Mouse (Mus musculus): ENCODE results near the gene Ptrh1. TPM values are rescaled to one million over a fixed set of nuclear protein-coding genes. Genes with fewer than 3 reads are reported as not detected.

The Ptrh1 gene
- 3.3 and 5.8 TPM in 2 replicates for polyA plus RNA-seq (2014; fragmentation: Nextera tagmentation; extraction: Ambion mirVana)

GRCm38 (mm10) chr2:32775359-32776074, at the start of gene Ptrh1, which contains the start of gene Ttc16:
Ptrh1 (plus strand) TSS chr2:32775786.
Ttc16 (minus strand) TSS chr2:32775633.
- H3K4me3 ChIP-seq (ENCODE audit: low read length), result peak within 1 kb of the TSS; percentile 61
- no peaks in the 10 kb centered on the region for H3K27me3 ChIP-seq (ENCODE audit: control insufficient read depth, insufficient read depth, low read length)
- peaks cover 6% of the 10 kb centered on the region; the same call in 1 of the 2 replicates for H3K4me1 ChIP-seq (ENCODE audit: control insufficient read depth, insufficient read depth, low read length)
- WGBS, result under 1% methylated on average over 46 of the region's 46 CpGs
- H3K9ac ChIP-seq (ENCODE audit: low read depth, low read length), result peak within 1 kb of the TSS; percentile 50
- H3K36me3 ChIP-seq (ENCODE audit: control insufficient read depth, insufficient read depth, low read length), result no peaks in the 10 kb centered on the region
- ATAC-seq (ENCODE audit: low FRiP score, low TSS enrichment), result peak; percentile 96
- no peaks in the 10 kb centered on the region for H3K9me3 ChIP-seq (ENCODE audit: control insufficient read depth, low read length)
- H3K27ac ChIP-seq (ENCODE audit: low read depth, low read length), result no peak within 1 kb of the TSS
- peak within 1 kb of the TSS; percentile 88 for H3K4me2 ChIP-seq (replicated peaks; ENCODE audit: low read depth, low read length)

GRCm38 (mm10) chr2:32727435-32727834, 48.2 kb upstream of the Ptrh1 start:
- Histone ChIP-seq H3K27me3 (ENCODE audit: control insufficient read depth, insufficient read depth, low read length) (no peaks in the 10 kb centered on the region), H3K9me3 (ENCODE audit: control insufficient read depth, low read length) (no peaks in the 10 kb centered on the region), H3K27ac (ENCODE audit: low read depth, low read length) (no peak overlapping the region), H3K9ac (ENCODE audit: low read depth, low read length) (no peak overlapping the region), H3K4me3 (ENCODE audit: low read length) (peak overlapping the region; percentile 34; the same call in 1 of the 2 replicates), H3K4me1 (ENCODE audit: control insufficient read depth, insufficient read depth, low read length) (peaks cover 17% of the 10 kb centered on the region), H3K36me3 (ENCODE audit: control insufficient read depth, insufficient read depth, low read length) (no peaks in the 10 kb centered on the region), H3K4me2 (replicated peaks; ENCODE audit: low read depth, low read length) (peak overlapping the region; percentile 38)
- 0% methylated on average over 16 of the region's 16 CpGs for WGBS
- peak; percentile 97 for ATAC-seq (ENCODE audit: low FRiP score, low TSS enrichment)

- no peak overlapping the region for H3K27ac ChIP-seq (ENCODE audit: low read depth, low read length)
Observed at GRCm38 (mm10) chr2:32728463-32728862, 47.1 kb upstream of the Ptrh1 start.

GRCm38 (mm10) chr2:32729547-32729946, 46.0 kb upstream of the Ptrh1 start:
- Histone ChIP-seq H3K9me3 (ENCODE audit: control insufficient read depth, low read length) (no peaks in the 10 kb centered on the region), H3K27ac (ENCODE audit: low read depth, low read length) (peak overlapping the region; percentile 30; the same call in 1 of the 2 replicates), H3K27me3 (ENCODE audit: control insufficient read depth, insufficient read depth, low read length) (no peaks in the 10 kb centered on the region), H3K4me3 (ENCODE audit: low read length) (peak overlapping the region; percentile 13; the same call in 1 of the 2 replicates), H3K4me1 (ENCODE audit: control insufficient read depth, insufficient read depth, low read length) (peaks cover 20% of the 10 kb centered on the region), H3K36me3 (ENCODE audit: control insufficient read depth, insufficient read depth, low read length) (no peaks in the 10 kb centered on the region), H3K9ac (ENCODE audit: low read depth, low read length) (no peak overlapping the region), H3K4me2 (replicated peaks; ENCODE audit: low read depth, low read length) (peak overlapping the region; percentile 29)
- WGBS, result 21% methylated on average over 4 of the region's 4 CpGs
- no peak for ATAC-seq (ENCODE audit: low FRiP score, low TSS enrichment)

More at GRCm38 (mm10) chr2:32728463-32728862, 47.1 kb upstream of the Ptrh1 start:
- Histone ChIP-seq H3K4me1 (ENCODE audit: control insufficient read depth, insufficient read depth, low read length) (peaks cover 17% of the 10 kb centered on the region), H3K9ac (ENCODE audit: low read depth, low read length) (peak overlapping the region; percentile 9; the same call in 1 of the 2 replicates), H3K27me3 (ENCODE audit: control insufficient read depth, insufficient read depth, low read length) (no peaks in the 10 kb centered on the region), H3K9me3 (ENCODE audit: control insufficient read depth, low read length) (no peaks in the 10 kb centered on the region), H3K4me3 (ENCODE audit: low read length) (peak overlapping the region; percentile 34; the same call in 1 of the 2 replicates), H3K4me2 (replicated peaks; ENCODE audit: low read depth, low read length) (peak overlapping the region; percentile 38), H3K36me3 (ENCODE audit: control insufficient read depth, insufficient read depth, low read length) (no peaks in the 10 kb centered on the region)
- 46% methylated on average over 7 of the region's 7 CpGs for WGBS
- 0 out of 2 replicates have a peak, but pooled peaks have one; percentile 2 for ATAC-seq (ENCODE audit: low FRiP score, low TSS enrichment)

- Histone ChIP-seq H3K36me3 (ENCODE audit: control insufficient read depth, insufficient read depth, low read length) (no peaks in the 10 kb centered on the region), H3K4me3 (ENCODE audit: low read length) (no peak overlapping the region; the same call in 1 of the 2 replicates), H3K27ac (ENCODE audit: low read depth, low read length) (peak overlapping the region; percentile 71; the same call in 1 of the 2 replicates), H3K27me3 (ENCODE audit: control insufficient read depth, insufficient read depth, low read length) (no peaks in the 10 kb centered on the region), H3K9ac (ENCODE audit: low read depth, low read length) (no peak overlapping the region), H3K4me2 (replicated peaks; ENCODE audit: low read depth, low read length) (peak overlapping the region; percentile 29), H3K9me3 (ENCODE audit: control insufficient read depth, low read length) (no peaks in the 10 kb centered on the region), H3K4me1 (ENCODE audit: control insufficient read depth, insufficient read depth, low read length) (peaks cover 26% of the 10 kb centered on the region)
- no peak for ATAC-seq (ENCODE audit: low FRiP score, low TSS enrichment)
- 17% methylated on average over 11 of the region's 11 CpGs for WGBS
Observed at GRCm38 (mm10) chr2:32730854-32731253, 44.7 kb upstream of the Ptrh1 start.

- Histone ChIP-seq H3K27ac (ENCODE audit: low read depth, low read length) (peak overlapping the region; percentile 12), H3K4me1 (ENCODE audit: control insufficient read depth, insufficient read depth, low read length) (peaks cover 26% of the 10 kb centered on the region), H3K36me3 (ENCODE audit: control insufficient read depth, insufficient read depth, low read length) (no peaks in the 10 kb centered on the region), H3K9ac (ENCODE audit: low read depth, low read length) (no peak overlapping the region), H3K4me2 (replicated peaks; ENCODE audit: low read depth, low read length) (0 out of 2 replicates have a peak overlapping the region, but pooled peaks have one; percentile 8), H3K27me3 (ENCODE audit: control insufficient read depth, insufficient read depth, low read length) (no peaks in the 10 kb centered on the region), H3K4me3 (ENCODE audit: low read length) (no peak overlapping the region), H3K9me3 (ENCODE audit: control insufficient read depth, low read length) (no peaks in the 10 kb centered on the region)
- ATAC-seq (ENCODE audit: low FRiP score, low TSS enrichment), result no peak
- WGBS, result 63% methylated on average over 4 of the region's 4 CpGs
Observed at GRCm38 (mm10) chr2:32731911-32732310, 43.7 kb upstream of the Ptrh1 start.

GRCm38 (mm10) chr2:32732695-32733094, 42.9 kb upstream of the Ptrh1 start:
- Histone ChIP-seq H3K36me3 (ENCODE audit: control insufficient read depth, insufficient read depth, low read length) (0 out of 2 replicates have a peak, but pooled peaks cover 4% of the 10 kb centered on the region), H3K4me2 (replicated peaks; ENCODE audit: low read depth, low read length) (no peak overlapping the region), H3K9me3 (ENCODE audit: control insufficient read depth, low read length) (no peaks in the 10 kb centered on the region), H3K27me3 (ENCODE audit: control insufficient read depth, insufficient read depth, low read length) (no peaks in the 10 kb centered on the region), H3K27ac (ENCODE audit: low read depth, low read length) (no peak overlapping the region), H3K4me1 (ENCODE audit: control insufficient read depth, insufficient read depth, low read length) (peaks cover 26% of the 10 kb centered on the region), H3K4me3 (ENCODE audit: low read length) (no peak overlapping the region), H3K9ac (ENCODE audit: low read depth, low read length) (no peak overlapping the region)
- no peak for ATAC-seq (ENCODE audit: low FRiP score, low TSS enrichment)
- 83% methylated on average over 6 of the region's 6 CpGs for WGBS

- Histone ChIP-seq H3K4me2 (replicated peaks; ENCODE audit: low read depth, low read length) (no peak overlapping the region), H3K36me3 (ENCODE audit: control insufficient read depth, insufficient read depth, low read length) (peaks cover 5% of the 10 kb centered on the region; the same call in 1 of the 2 replicates), H3K9ac (ENCODE audit: low read depth, low read length) (no peak overlapping the region), H3K9me3 (ENCODE audit: control insufficient read depth, low read length) (no peaks in the 10 kb centered on the region), H3K27me3 (ENCODE audit: control insufficient read depth, insufficient read depth, low read length) (no peaks in the 10 kb centered on the region), H3K4me1 (ENCODE audit: control insufficient read depth, insufficient read depth, low read length) (peaks cover 26% of the 10 kb centered on the region), H3K4me3 (ENCODE audit: low read length) (no peak overlapping the region), H3K27ac (ENCODE audit: low read depth, low read length) (peak overlapping the region; percentile 39; the same call in 1 of the 2 replicates)
- 0 out of 2 replicates have a peak, but pooled peaks have one; percentile 68 for ATAC-seq (ENCODE audit: low FRiP score, low TSS enrichment)
- 19% methylated on average over 4 of the region's 4 CpGs for WGBS
Observed at GRCm38 (mm10) chr2:32734480-32734879, 41.1 kb upstream of the Ptrh1 start.

GRCm38 (mm10) chr2:32734933-32735332, 40.7 kb upstream of the Ptrh1 start:
- 48% methylated on average over 4 of the region's 4 CpGs for WGBS
- H3K4me1 ChIP-seq (ENCODE audit: control insufficient read depth, insufficient read depth, low read length), result peaks cover 26% of the 10 kb centered on the region
- H3K4me3 ChIP-seq (ENCODE audit: low read length), result no peak overlapping the region
- H3K9me3 ChIP-seq (ENCODE audit: control insufficient read depth, low read length), result no peaks in the 10 kb centered on the region
- no peaks in the 10 kb centered on the region for H3K27me3 ChIP-seq (ENCODE audit: control insufficient read depth, insufficient read depth, low read length)
- H3K9ac ChIP-seq (ENCODE audit: low read depth, low read length), result no peak overlapping the region
- H3K27ac ChIP-seq (ENCODE audit: low read depth, low read length), result peak overlapping the region; percentile 39; the same call in 1 of the 2 replicates
- H3K4me2 ChIP-seq (replicated peaks; ENCODE audit: low read depth, low read length), result no peak overlapping the region
- no peak for ATAC-seq (ENCODE audit: low FRiP score, low TSS enrichment)
- H3K36me3 ChIP-seq (ENCODE audit: control insufficient read depth, insufficient read depth, low read length), result peaks cover 5% of the 10 kb centered on the region; the same call in 1 of the 2 replicates
